Mouse (Mus musculus) B cell, adult 2 months (primary cell): ENCODE results near the gene Adig.

Source experiments
- DNase-seq, 2 experiments: peaks; one replicate each; pipeline ENCODE4 v3.0.0; 2022

The Adig gene

DNA sequence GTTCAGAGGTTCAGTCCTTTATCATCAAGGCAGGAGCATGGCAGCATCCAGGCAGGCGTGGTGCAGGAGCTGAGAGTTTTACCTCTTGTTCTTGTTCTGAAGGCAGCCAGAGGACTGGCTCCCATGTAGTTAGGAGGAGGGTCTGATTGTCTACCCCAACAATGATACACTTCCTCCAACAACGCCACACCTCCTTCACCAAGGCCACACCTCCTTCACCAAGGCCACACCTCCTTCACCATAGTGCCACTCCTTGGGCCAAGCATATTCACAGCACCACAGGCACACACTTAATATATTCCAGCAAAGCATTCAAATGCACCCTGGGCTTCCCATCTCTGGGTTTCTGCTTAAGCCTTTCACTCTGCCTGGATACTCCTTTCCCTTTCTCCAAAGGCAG is 42.9 kb downstream of the Adig start:
- DNase-seq: no peak

DNA sequence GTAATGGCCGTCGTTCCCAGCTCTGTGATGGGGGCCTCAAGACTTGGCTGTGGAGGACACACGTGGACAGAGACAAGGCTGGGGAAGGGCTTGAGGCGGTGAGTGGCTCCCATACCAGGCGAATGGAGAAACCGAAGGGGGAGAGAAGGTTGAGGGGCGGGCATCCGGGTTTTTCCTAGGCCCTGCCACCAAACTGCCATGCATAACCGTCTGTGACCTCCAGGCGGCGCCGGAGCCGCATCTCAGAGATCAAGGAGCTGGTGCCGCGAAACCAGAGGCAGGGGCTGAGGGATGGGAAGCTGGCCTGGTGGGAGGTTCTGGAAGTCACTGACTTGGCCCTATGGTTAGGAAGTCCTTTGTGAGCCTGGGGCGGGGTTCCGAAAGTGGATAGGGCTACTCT is 44.3 kb downstream of the Adig start:
- DNase-seq: peak; percentile 79 to 80

DNA sequence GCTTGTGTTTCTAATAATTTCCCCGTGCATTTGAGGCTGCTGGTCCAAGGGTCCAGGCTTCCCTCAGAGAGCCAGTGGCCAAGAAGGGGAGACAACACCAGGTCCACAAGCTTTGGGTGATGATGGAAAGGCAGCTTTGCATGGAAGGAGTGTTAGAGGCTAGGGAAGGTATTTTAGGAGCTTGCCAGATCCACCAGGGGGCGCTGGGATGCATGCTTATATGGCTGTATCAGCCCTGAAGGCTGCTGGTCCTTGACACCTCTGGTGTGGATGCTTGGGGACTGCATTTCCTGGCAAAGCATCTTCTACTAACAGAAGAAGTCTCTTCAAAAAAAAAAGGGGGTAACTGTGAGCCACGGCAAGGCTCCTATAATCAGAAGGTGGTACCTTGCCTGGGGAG is 47.7 kb downstream of the Adig start:
- DNase-seq: peak; percentile 86 to 88

DNA sequence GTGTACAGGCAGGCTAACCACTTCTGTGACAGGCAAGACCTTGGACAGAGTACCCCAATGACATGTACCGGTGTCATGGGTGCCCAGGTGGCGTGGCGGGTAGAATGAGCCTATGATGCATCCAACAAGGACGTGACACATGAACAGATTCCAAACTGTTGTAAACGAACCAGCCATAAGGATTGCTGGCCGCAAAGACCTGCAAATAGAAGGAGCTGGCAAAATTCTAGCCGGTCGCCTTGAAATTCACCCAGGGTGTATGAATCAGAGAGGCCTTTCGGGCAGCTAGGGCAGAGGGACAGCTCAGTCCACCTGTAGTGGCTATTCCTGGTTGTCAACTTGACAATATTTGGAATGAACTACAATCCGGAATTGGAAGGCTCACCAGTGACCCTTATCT is 52.0 kb downstream of the Adig start:
- no peak for DNase-seq

DNA sequence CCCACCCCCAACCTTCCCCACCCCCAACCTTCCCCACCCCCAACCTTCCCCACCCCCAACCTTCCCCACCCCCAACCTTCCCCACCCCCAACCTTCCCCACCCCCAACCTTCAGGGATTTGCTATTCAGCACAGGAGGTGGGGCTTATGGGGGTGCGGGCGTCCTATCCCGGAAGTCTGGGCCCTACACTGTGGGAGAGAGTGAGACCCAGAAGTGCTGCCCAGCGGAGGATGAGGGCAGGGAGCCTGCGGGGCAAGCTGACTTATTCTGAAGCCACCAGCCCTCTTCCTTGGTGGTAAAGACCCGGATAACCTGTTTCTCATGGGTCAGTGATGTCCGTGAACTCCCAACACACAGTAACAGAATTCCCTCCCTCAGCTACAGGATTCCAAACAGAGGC is 52.8 kb downstream of the Adig start:
- DNase-seq: no peak

DNA sequence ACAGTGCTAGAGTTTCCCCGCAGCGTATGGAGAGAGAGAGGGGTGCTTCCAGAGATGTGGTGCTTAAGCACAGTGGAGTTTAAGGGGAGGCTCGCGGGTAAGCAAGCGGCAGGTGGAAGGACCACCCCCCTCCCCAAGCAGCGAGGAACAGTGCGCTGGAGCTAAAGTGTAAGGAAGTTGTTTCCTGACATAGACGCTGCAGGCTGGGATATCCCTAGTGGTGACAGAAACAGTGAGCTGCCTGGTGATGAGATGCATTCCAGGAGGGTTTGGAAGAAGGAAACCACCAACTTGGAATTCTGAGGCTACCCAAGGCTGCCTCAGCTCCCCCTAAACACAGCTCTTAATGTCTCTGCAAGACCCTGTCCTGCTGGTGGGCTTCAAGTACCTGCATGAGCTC is 53.4 kb downstream of the Adig start:
- peak in 1 of 2 experiments; percentile 14 for DNase-seq

DNA sequence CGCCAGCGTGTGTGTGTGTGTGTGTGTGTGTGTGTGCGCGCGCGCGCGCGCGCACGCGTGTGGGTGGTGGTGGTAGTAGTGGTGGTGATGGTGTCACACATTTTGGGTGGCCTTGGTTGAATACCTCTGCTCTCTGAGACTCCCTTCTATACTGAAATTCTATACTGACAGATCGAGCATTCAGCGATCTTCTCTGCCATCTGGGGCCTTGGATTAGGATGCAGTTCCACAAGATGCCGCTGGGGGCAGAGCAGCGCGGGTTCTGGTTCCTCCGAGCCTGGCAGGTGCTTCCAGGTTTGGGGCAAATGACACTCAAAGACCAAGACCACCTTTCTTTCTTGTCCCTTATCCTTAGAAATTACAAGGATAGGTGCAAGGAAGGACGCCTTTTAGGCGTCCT is 53.8 kb downstream of the Adig start:
- peak; percentile 86 to 88 for DNase-seq

DNA sequence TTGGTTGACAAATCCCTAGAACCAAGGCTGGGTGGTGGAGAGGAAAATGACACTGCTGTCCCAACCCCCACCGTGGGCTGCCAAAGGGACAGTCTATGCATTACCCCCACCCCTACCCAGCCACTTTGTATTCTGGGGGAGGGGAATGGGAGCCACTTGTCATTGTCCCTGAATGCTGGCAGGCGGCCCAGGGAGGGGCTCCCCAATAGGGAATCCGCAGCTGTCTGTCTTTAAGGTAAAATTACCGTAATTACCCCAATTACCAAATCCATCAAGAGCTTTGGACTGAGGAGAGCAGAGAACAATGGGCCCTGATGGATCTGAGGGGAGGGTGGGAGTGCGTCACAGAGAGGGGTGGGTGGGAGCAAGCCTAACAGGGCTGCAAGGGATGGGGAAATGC is 54.3 kb downstream of the Adig start:
- no peak for DNase-seq
